Mouse (Mus musculus) bone marrow macrophage, adult 2 months (primary cell): ENCODE data around the gene Shisa2.

Source experiments
- CTCF ChIP-seq: IDR thresholded peaks from 2 replicates; pipeline ENCODE4 v1.5.1; 2012; ENCODE audit warnings: low read depth, mild to moderate bottlenecking, low read length, moderate library complexity
- POLR2A ChIP-seq: IDR thresholded peaks from 2 replicates; pipeline ENCODE4 v1.6.1; 2012; ENCODE audit warnings: mild to moderate bottlenecking, low read depth, low read length, borderline replicate concordance

DNA sequence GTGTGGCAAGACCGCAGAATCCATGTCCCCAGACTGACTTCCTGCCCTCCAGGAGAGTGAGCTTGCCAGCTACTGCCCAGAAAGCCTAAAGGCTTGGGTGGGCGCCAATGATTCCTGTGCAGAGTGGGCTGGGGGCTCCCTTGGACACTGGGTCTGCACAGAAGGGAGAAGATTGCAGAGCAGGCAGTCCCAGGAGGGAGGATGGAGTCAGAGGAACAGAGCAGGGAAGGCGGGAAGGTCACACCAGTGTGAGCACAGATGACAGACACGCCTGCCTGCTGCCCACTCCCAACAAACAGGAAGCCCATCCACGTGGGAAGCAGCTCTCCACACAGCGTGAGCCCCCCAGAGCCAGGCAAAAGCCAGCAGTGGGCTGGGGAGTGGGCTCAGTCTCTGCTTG is 24.2 kb downstream of the Shisa2 start:
- TF ChIP-seq POLR2A (no peak), CTCF (no peak)
